Mouse (Mus musculus) liver, adult 2 months (tissue): Measurements from ENCODE around the gene Lpin3.

Experiments
- CTCF ChIP-seq: fragments of 200-500 bp; IDR thresholded peaks from 2 replicates; pipeline ENCODE4 v1.5.1; 2011; ENCODE audit warnings: low read depth, low read length, control low read depth
- POLR2A ChIP-seq: fragments of 200-500 bp; IDR thresholded peaks from 2 replicates; pipeline ENCODE4 v1.6.1; 2011; ENCODE audit warnings: low read length, control low read depth; ENCODE audit not compliant: insufficient read depth; ENCODE audit errors: extremely low read depth

DNA sequence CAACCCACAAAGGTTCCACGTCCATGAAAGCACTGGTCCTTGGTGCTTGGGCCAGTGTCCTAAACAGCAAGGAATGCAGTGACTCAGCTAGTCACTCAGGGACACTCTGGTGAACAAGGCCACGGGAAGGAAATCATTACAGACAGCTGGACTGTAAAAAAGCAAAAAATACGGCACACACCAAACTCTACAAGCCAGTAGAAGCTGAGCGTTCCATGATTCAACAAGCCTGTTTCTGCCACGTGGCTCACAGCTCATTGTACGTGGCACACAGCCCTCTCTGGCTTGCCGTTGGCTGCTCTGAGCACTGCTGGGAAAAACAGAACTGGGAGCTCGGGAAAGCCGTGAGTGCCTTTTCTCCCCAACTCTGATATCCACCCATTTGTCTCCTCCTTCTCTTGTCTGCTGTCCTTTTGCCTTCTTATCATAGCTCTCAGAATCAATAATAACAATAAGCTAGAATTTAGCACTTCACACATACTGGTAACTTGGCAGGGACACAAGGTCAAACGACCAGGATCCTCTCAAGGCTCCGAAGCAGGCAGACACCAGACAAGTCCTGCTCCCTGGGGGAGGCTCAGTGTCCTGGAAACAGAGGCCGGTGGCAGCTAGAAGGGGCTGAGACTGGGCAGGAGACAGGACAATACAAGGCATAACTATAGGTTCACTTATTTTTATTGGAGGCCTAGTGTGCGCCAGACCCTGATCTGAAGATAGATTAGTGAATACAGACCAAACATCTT lies at the start of gene Lpin3:
- no peak for TF ChIP-seq CTCF
- TF ChIP-seq POLR2A = no peak
